In genomic region chr6:84867114-84867513, GRCm38 (mm10) we compare ENCODE assay signal across 8 mouse cellular contexts.
DNase-seq lines count a peak whose midpoint lies in the region.

No protein-coding gene starts in this region.

- DNase-seq in adrenal gland, adult 8-10 months = peak; percentile 23
- no peak for DNase-seq in adrenal gland, postnatal 4 days (ENCODE audit: low spot score in 2 of 2)
- peak; percentile 43 for DNase-seq in Muller cell, postnatal 12 days (ENCODE audit: inconsistent ontology term)
- DNase-seq in fibroblast of lung, adult 2 months (ENCODE audit: low read depth) = peak; percentile 32
- peak; percentile 23 for DNase-seq in kidney, postnatal 10 days
- no peak for DNase-seq in gastrocnemius, postnatal 25 days
- no peak for DNase-seq in right cerebral cortex, postnatal 10 days (ENCODE audit: low spot score in 2 of 2)
- no peak for DNase-seq in layer of hippocampus, postnatal 36 days

Comparison
In these comparisons a context has a peak if more than half of its experiments do, and no peak if none do; other contexts are left out.
1. DNase-seq: peak in adrenal gland, adult 8-10 months (single experiment), Muller cell, postnatal 12 days (single experiment), fibroblast of lung, adult 2 months (single experiment) and kidney, postnatal 10 days (single experiment); none in adrenal gland, postnatal 4 days (0 of 2), gastrocnemius, postnatal 25 days (single experiment), right cerebral cortex, postnatal 10 days (0 of 2) and layer of hippocampus, postnatal 36 days (0 of 2).